Mouse (Mus musculus) limb, embryonic 10.5 days (tissue): ENCODE data around the gene Gm20708. TPM values are rescaled to one million over a fixed set of nuclear protein-coding genes. Genes with fewer than 3 reads are reported as not detected.
"Not testable (repeated sequence)": the region's sequence is repeated elsewhere in the genome, so short reads cannot be mapped to it uniquely, and the experiment has no call there.

Experiments used
- DNase-seq: peaks from one replicate; pipeline ENCODE4 v3.0.0-alpha.2; 2017; ENCODE audit warnings: low spot score
- H3K27ac ChIP-seq: fragments of 300-500 bp; sonication (generic); 2 replicates; pipeline ENCODE4 v1.5.1; 2016; ENCODE audit warnings: mild to moderate bottlenecking
- H3K27me3 ChIP-seq: fragments of 300-500 bp; sonication (generic); 2 replicates; pipeline ENCODE4 v1.6.1; 2016; ENCODE audit warnings: low read depth, mild to moderate bottlenecking; ENCODE audit not compliant: poor library complexity, severe bottlenecking
- H3K36me3 ChIP-seq: fragments of 300-500 bp; sonication (generic); 2 replicates; pipeline ENCODE4 v1.6.1; 2016; ENCODE audit warnings: mild to moderate bottlenecking, moderate library complexity
- H3K4me1 ChIP-seq: fragments of 300-500 bp; sonication (generic); 2 replicates; pipeline ENCODE4 v1.6.1; 2016
- H3K4me3 ChIP-seq: fragments of 300-500 bp; sonication (generic); 2 replicates; pipeline ENCODE4 v1.5.1; 2016; ENCODE audit warnings: mild to moderate bottlenecking, moderate library complexity
- H3K9me3 ChIP-seq: fragments of 300-500 bp; sonication (generic); replicated peaks from 2 replicates; pipeline ENCODE4 v1.6.1; 2016; ENCODE audit warnings: mild to moderate bottlenecking
- WGBS: fragments of 180-500 bp; shearing (Covaris S2); methylation state at CpG from one replicate; pipeline ENCODE4 v1.1.7; 2016; 5-methylcytosine and 5-hydroxymethylcytosine counted together
- polyA plus RNA-seq: library from polyadenylated mRNA; unstranded; fragments of >200 nt; fragmentation: Nextera tagmentation; extraction: Ambion mirVana; gene quantifications from 2 replicates; pipeline ENCODE4 v1.2.1, GENCODE M21; 2016

Gene Gm20708
- polyA plus RNA-seq, 1 experiment from 2014 or later: 0.23 TPM

GRCm38 (mm10) chr11:117800038-117800437, 9.4 kb upstream of the Gm20708 start:
- no peaks in the 10 kb centered on the region for H3K36me3 ChIP-seq
- no peak for DNase-seq
- WGBS: 88% methylated on average over 7 of the region's 7 CpGs

GRCm38 (mm10) chr11:117801650-117802049, 7.8 kb upstream of the Gm20708 start:
- DNase-seq: no peak
- Histone ChIP-seq H3K27ac (0 out of 2 replicates have a peak overlapping the region, but pooled peaks have one; percentile 5), H3K4me3 (no peak overlapping the region), H3K36me3 (no peaks in the 10 kb centered on the region), H3K9me3 (no peaks in the 10 kb centered on the region), H3K4me1 (peaks cover 33% of the 10 kb centered on the region), H3K27me3 (peaks cover 5% of the 10 kb centered on the region; the same call in 1 of the 2 replicates)
- WGBS: 76% methylated on average over 7 of the region's 7 CpGs

More at GRCm38 (mm10) chr11:117800038-117800437, 9.4 kb upstream of the Gm20708 start:
- no peak overlapping the region for H3K4me3 ChIP-seq
- H3K27me3 ChIP-seq: peaks cover 5% of the 10 kb centered on the region; the same call in 1 of the 2 replicates
- H3K4me1 ChIP-seq: peaks cover 33% of the 10 kb centered on the region
- H3K9me3 ChIP-seq: no peaks in the 10 kb centered on the region
- no peak overlapping the region for H3K27ac ChIP-seq

- Histone ChIP-seq H3K9me3 (no peaks in the 10 kb centered on the region), H3K4me1 (peaks cover 19% of the 10 kb centered on the region), H3K36me3 (no peaks in the 10 kb centered on the region), H3K27me3 (no peaks in the 10 kb centered on the region), H3K4me3 (no peak overlapping the region), H3K27ac (0 out of 2 replicates have a peak overlapping the region, but pooled peaks have one; percentile 25)
- WGBS: 94% methylated on average over 3 of the region's 3 CpGs
- DNase-seq: no peak
Observed at GRCm38 (mm10) chr11:117803166-117803688, 6.2 kb upstream of the Gm20708 start.

GRCm38 (mm10) chr11:117806781-117807180, 2.7 kb upstream of the Gm20708 start:
- no peaks in the 10 kb centered on the region for H3K9me3 ChIP-seq
- WGBS: 95% methylated on average over 6 of the region's 6 CpGs
- H3K27ac ChIP-seq: no peak overlapping the region
- no peak overlapping the region for H3K4me3 ChIP-seq
- no peak for DNase-seq
- H3K4me1 ChIP-seq: peaks cover 33% of the 10 kb centered on the region
- no peaks in the 10 kb centered on the region for H3K27me3 ChIP-seq
- peaks cover 6% of the 10 kb centered on the region; the same call in 1 of the 2 replicates for H3K36me3 ChIP-seq

GRCm38 (mm10) chr11:117810401-117811046, 1.1 kb downstream of the Gm20708 start:
- peak overlapping the region; percentile 72 for H3K4me3 ChIP-seq
- under 1% methylated on average over 21 of the region's 21 CpGs for WGBS
- peak overlapping the region; percentile 75 for H3K27ac ChIP-seq
- H3K27me3 ChIP-seq: no peaks in the 10 kb centered on the region
- peaks cover 44% of the 10 kb centered on the region for H3K36me3 ChIP-seq
- no peaks in the 10 kb centered on the region for H3K9me3 ChIP-seq
- H3K4me1 ChIP-seq: peaks cover 27% of the 10 kb centered on the region
- peak; percentile 84 for DNase-seq

GRCm38 (mm10) chr11:117813867-117814266, 4.4 kb downstream of the Gm20708 start:
- peaks cover 77% of the 10 kb centered on the region for H3K36me3 ChIP-seq
- peaks cover 27% of the 10 kb centered on the region for H3K4me1 ChIP-seq
- H3K9me3 ChIP-seq: no peaks in the 10 kb centered on the region
- H3K27ac ChIP-seq: no peak overlapping the region
- DNase-seq: no peak
- H3K4me3 ChIP-seq: no peak overlapping the region
- no peaks in the 10 kb centered on the region for H3K27me3 ChIP-seq
- WGBS: 83% methylated on average over 5 of the region's 5 CpGs

GRCm38 (mm10) chr11:117814704-117815366, 5.4 kb downstream of the Gm20708 start:
- Histone ChIP-seq H3K4me3 (no peak overlapping the region), H3K27ac (no peak overlapping the region), H3K36me3 (peaks cover 87% of the 10 kb centered on the region), H3K4me1 (peaks cover 26% of the 10 kb centered on the region), H3K27me3 (no peaks in the 10 kb centered on the region), H3K9me3 (no peaks in the 10 kb centered on the region)
- no peak for DNase-seq
- WGBS: 94% methylated on average over 6 of the region's 6 CpGs

- WGBS: 89% methylated on average over 9 of the region's 9 CpGs
- not testable (repeated sequence) for H3K27ac ChIP-seq, DNase-seq, H3K27me3 ChIP-seq, H3K4me3 ChIP-seq, H3K9me3 ChIP-seq
- Histone ChIP-seq H3K36me3 (peaks cover 97% of the 10 kb centered on the region), H3K4me1 (peaks cover 20% of the 10 kb centered on the region)
Observed at GRCm38 (mm10) chr11:117815850-117816249, 6.4 kb downstream of the Gm20708 start.

GRCm38 (mm10) chr11:117816389-117816996, 7.0 kb downstream of the Gm20708 start:
- H3K36me3 ChIP-seq: peaks cover 100% of the 10 kb centered on the region
- H3K4me3 ChIP-seq: no peak overlapping the region
- H3K27ac ChIP-seq: no peak overlapping the region
- H3K4me1 ChIP-seq: peaks cover 13% of the 10 kb centered on the region
- H3K9me3 ChIP-seq: no peaks in the 10 kb centered on the region
- WGBS: 91% methylated on average over 13 of the region's 13 CpGs
- no peaks in the 10 kb centered on the region for H3K27me3 ChIP-seq
- no peak for DNase-seq

- H3K36me3 ChIP-seq: peaks cover 100% of the 10 kb centered on the region
- 88% methylated on average over 8 of the region's 8 CpGs for WGBS
- no peak overlapping the region for H3K27ac ChIP-seq
- H3K4me3 ChIP-seq: no peak overlapping the region
- DNase-seq: no peak
- no peaks in the 10 kb centered on the region for H3K27me3 ChIP-seq
- no peaks in the 10 kb centered on the region for H3K9me3 ChIP-seq
- H3K4me1 ChIP-seq: peaks cover 31% of the 10 kb centered on the region
Observed at GRCm38 (mm10) chr11:117819095-117819494, 9.6 kb downstream of the Gm20708 start.

- Histone ChIP-seq H3K27ac (no peak overlapping the region), H3K27me3 (no peaks in the 10 kb centered on the region), H3K36me3 (peaks cover 92% of the 10 kb centered on the region), H3K9me3 (no peaks in the 10 kb centered on the region), H3K4me1 (peaks cover 41% of the 10 kb centered on the region), H3K4me3 (no peak overlapping the region)
- 93% methylated on average over 7 of the region's 7 CpGs for WGBS
- no peak for DNase-seq
Observed at GRCm38 (mm10) chr11:117820173-117820572, 10.7 kb downstream of the Gm20708 start.

GRCm38 (mm10) chr11:117821868-117822267, 12.4 kb downstream of the Gm20708 start:
- Histone ChIP-seq H3K36me3 (peaks cover 75% of the 10 kb centered on the region), H3K4me1 (peaks cover 56% of the 10 kb centered on the region), H3K27me3 (no peaks in the 10 kb centered on the region), H3K27ac (no peak overlapping the region), H3K4me3 (no peak overlapping the region), H3K9me3 (no peaks in the 10 kb centered on the region)
- no peak for DNase-seq
- 92% methylated on average over 9 of the region's 9 CpGs for WGBS
